25 mouse cellular contexts compared by ENCODE assay signal in genomic region chr14:80391418-80391817, GRCm38 (mm10).
A peak's percentile ranks its signal among the peaks of the same experiment; 100 is the strongest.
DNase-seq lines count a peak whose midpoint lies in the region; ATAC-seq and TF ChIP-seq lines count a peak whose summit lies in the region.
"Had no signal": no experiment of that assay in that cellular context is flagged by ENCODE, and none has a peak within 500 bp of the region (broad histone marks: within the 10 kb centered on the region; RNA-seq: fewer than 3 reads in every experiment).

No protein-coding gene starts in this region.

- H3K36me3 ChIP-seq in midbrain, embryonic 11.5 days (ENCODE audit: control insufficient read depth, insufficient read depth, low read length) = no peaks in the 10 kb centered on the region
- no peaks in the 10 kb centered on the region for H3K36me3 ChIP-seq in midbrain, postnatal 0 days (ENCODE audit: insufficient read depth, low read length)
- H3K36me3 ChIP-seq in forebrain, embryonic 14.5 days (ENCODE audit: control insufficient read depth, insufficient read depth, low read length) = no peaks in the 10 kb centered on the region
- H3K36me3 ChIP-seq in thymus, adult 2 months (ENCODE audit: control insufficient read depth, insufficient read depth, low read length) = no peaks in the 10 kb centered on the region
- H3K36me3 ChIP-seq: embryonic facial prominence, embryonic 12.5 days; heart, embryonic 13.5 days; limb, embryonic 12.5 days; liver, embryonic 15.5 days; lung, embryonic 15.5 days; neural tube, embryonic 13.5 days; stomach, embryonic 15.5 days had no signal

- no peaks in the 10 kb centered on the region for H3K4me1 ChIP-seq in midbrain, embryonic 11.5 days (ENCODE audit: control insufficient read depth, insufficient read depth, low read length)
- no peaks in the 10 kb centered on the region for H3K4me1 ChIP-seq in midbrain, postnatal 0 days (ENCODE audit: insufficient read depth, low read length)
- no peaks in the 10 kb centered on the region; the same call in 1 of the 2 replicates for H3K4me1 ChIP-seq in forebrain, embryonic 14.5 days (ENCODE audit: control insufficient read depth, insufficient read depth, low read length)
- H3K4me1 ChIP-seq in thymus, adult 2 months (replicated peaks; ENCODE audit: control insufficient read depth, insufficient read depth, low read length) = no peaks in the 10 kb centered on the region
- H3K4me1 ChIP-seq: embryonic facial prominence, embryonic 12.5 days; heart, embryonic 13.5 days; limb, embryonic 12.5 days; liver, embryonic 15.5 days; lung, embryonic 15.5 days; neural tube, embryonic 13.5 days; stomach, embryonic 15.5 days had no signal

- H3K27me3 ChIP-seq in midbrain, embryonic 11.5 days (ENCODE audit: control insufficient read depth, insufficient read depth, low read length) = no peaks in the 10 kb centered on the region
- no peaks in the 10 kb centered on the region for H3K27me3 ChIP-seq in midbrain, postnatal 0 days (ENCODE audit: insufficient read depth, low read length)
- H3K27me3 ChIP-seq in forebrain, embryonic 14.5 days (replicated peaks; ENCODE audit: control insufficient read depth, insufficient read depth, low read length) = no peaks in the 10 kb centered on the region
- H3K27me3 ChIP-seq in thymus, adult 2 months (ENCODE audit: control insufficient read depth, insufficient read depth, low read length) = no peaks in the 10 kb centered on the region
- H3K27me3 ChIP-seq: embryonic facial prominence, embryonic 12.5 days; heart, embryonic 13.5 days; limb, embryonic 12.5 days; liver, embryonic 15.5 days; lung, embryonic 15.5 days; neural tube, embryonic 13.5 days; stomach, embryonic 15.5 days had no signal

- no peak for TF ChIP-seq POLR2A in brain, embryonic 14.5 days (IDR thresholded peaks at IDR 0.05; ENCODE audit: borderline replicate concordance, extremely low read depth, insufficient read depth, insufficient read length, poor library complexity, severe bottlenecking)
- TF ChIP-seq POLR2A in thymus, adult 2 months (IDR thresholded peaks at IDR 0.05; ENCODE audit: control insufficient read depth, extremely low read depth, insufficient read depth, low read length, poor library complexity) = no peak

- no peak overlapping the region for H3K4me3 ChIP-seq in midbrain, embryonic 11.5 days (ENCODE audit: low read depth, low read length)
- H3K4me3 ChIP-seq in midbrain, postnatal 0 days (ENCODE audit: low read depth, low read length) = no peak overlapping the region
- H3K4me3 ChIP-seq in forebrain, embryonic 14.5 days (ENCODE audit: low read depth, low read length) = no peak overlapping the region
- no peak overlapping the region for H3K4me3 ChIP-seq in thymus, adult 2 months (ENCODE audit: control insufficient read depth, insufficient read depth, low read length)
- H3K4me3 ChIP-seq: embryonic facial prominence, embryonic 12.5 days; heart, embryonic 13.5 days; limb, embryonic 12.5 days; liver, embryonic 15.5 days; lung, embryonic 15.5 days; neural tube, embryonic 13.5 days; stomach, embryonic 15.5 days had no signal

- no peak overlapping the region for H3K9ac ChIP-seq in midbrain, embryonic 11.5 days (ENCODE audit: low read length)
- no peak overlapping the region for H3K9ac ChIP-seq in midbrain, postnatal 0 days (replicated peaks; ENCODE audit: low read length, poor library complexity, severe bottlenecking)
- H3K9ac ChIP-seq in forebrain, embryonic 14.5 days (ENCODE audit: low read length) = no peak overlapping the region
- H3K9ac ChIP-seq: embryonic facial prominence, embryonic 12.5 days; heart, embryonic 13.5 days; hindbrain, embryonic 14.5 days; limb, embryonic 12.5 days; liver, embryonic 15.5 days; lung, embryonic 15.5 days; neural tube, embryonic 13.5 days; stomach, embryonic 15.5 days had no signal

- 67% methylated on average over 2 of the region's 2 CpGs for whole genome bisulfite sequencing in midbrain, embryonic 11.5 days
- WGBS in midbrain, postnatal 0 days = 77% methylated on average over 2 of the region's 2 CpGs
- 17% methylated on average over 2 of the region's 2 CpGs for WGBS in forebrain, embryonic 14.5 days
- 93% methylated on average over 2 of the region's 2 CpGs for WGBS in thymus, adult 2 months

- H3K27ac ChIP-seq in midbrain, embryonic 11.5 days (ENCODE audit: low read depth, low read length) = no peak overlapping the region
- no peak overlapping the region for H3K27ac ChIP-seq in midbrain, postnatal 0 days (ENCODE audit: low read depth, low read length)
- no peak overlapping the region for H3K27ac ChIP-seq in forebrain, embryonic 14.5 days (ENCODE audit: low read depth, low read length)
- no peak overlapping the region for H3K27ac ChIP-seq in thymus, adult 2 months (ENCODE audit: control insufficient read depth, insufficient read depth, low read length)
- H3K27ac ChIP-seq: embryonic facial prominence, embryonic 12.5 days; heart, embryonic 13.5 days; hindbrain, embryonic 14.5 days; limb, embryonic 12.5 days; liver, embryonic 15.5 days; lung, embryonic 15.5 days; neural tube, embryonic 13.5 days; stomach, embryonic 15.5 days had no signal

- no peak overlapping the region for H3K4me2 ChIP-seq in midbrain, embryonic 11.5 days
- H3K4me2 ChIP-seq in midbrain, postnatal 0 days (ENCODE audit: low read depth, low read length, poor library complexity, severe bottlenecking) = no peak overlapping the region
- no peak overlapping the region for H3K4me2 ChIP-seq in forebrain, embryonic 14.5 days (ENCODE audit: low read length)
- H3K4me2 ChIP-seq: embryonic facial prominence, embryonic 12.5 days; heart, embryonic 13.5 days; hindbrain, embryonic 14.5 days; limb, embryonic 12.5 days; liver, embryonic 15.5 days; lung, embryonic 15.5 days; neural tube, embryonic 13.5 days; stomach, embryonic 15.5 days had no signal

- peak; percentile 9 for DNase-seq in embryo, embryonic 10.5 days (ENCODE audit: low spot score)
- DNase-seq in embryo, embryonic 9.5 days (ENCODE audit: extremely low spot score) = no peak
- DNase-seq in midbrain, embryonic 11.5 days (ENCODE audit: low spot score, missing footprints) = no peak
- DNase-seq in midbrain, postnatal 0 days (ENCODE audit: low spot score) = no peak
- peak; percentile 70 for DNase-seq in brain, embryonic 14.5 days (ENCODE audit: low read depth)
- peak; percentile 45 for DNase-seq in forebrain, embryonic 14.5 days (ENCODE audit: low spot score)
- DNase-seq in thymus, adult 2 months = no peak
- DNase-seq: adrenal gland, adult 2 months; cerebellum, adult 11-12 months; cerebellum, adult 9-11 months; gastrocnemius, postnatal 10 days; heart, postnatal 10 days; kidney, postnatal 14 days; right cerebral cortex, postnatal 14 days; thymus, postnatal 14 days had no signal

- no peaks in the 10 kb centered on the region for H3K9me3 ChIP-seq in midbrain, embryonic 11.5 days (ENCODE audit: control insufficient read depth, low read length)
- H3K9me3 ChIP-seq in midbrain, postnatal 0 days (ENCODE audit: low read length) = no peaks in the 10 kb centered on the region
- no peaks in the 10 kb centered on the region for H3K9me3 ChIP-seq in forebrain, embryonic 14.5 days (replicated peaks; ENCODE audit: control insufficient read depth, low read length)
- H3K9me3 ChIP-seq: embryonic facial prominence, embryonic 12.5 days; heart, embryonic 13.5 days; limb, embryonic 12.5 days; liver, embryonic 15.5 days; lung, embryonic 15.5 days; neural tube, embryonic 13.5 days; stomach, embryonic 15.5 days had no signal

- no peak for TF ChIP-seq CTCF in midbrain, postnatal 0 days (IDR thresholded peaks at IDR 0.05)
- TF ChIP-seq CTCF in brain, embryonic 14.5 days (IDR thresholded peaks at IDR 0.05; ENCODE audit: borderline replicate concordance, extremely low read depth, insufficient read depth, insufficient read length) = no peak
- no peak for TF ChIP-seq CTCF in thymus, adult 2 months (IDR thresholded peaks at IDR 0.05; ENCODE audit: borderline replicate concordance, control insufficient read depth, extremely low read depth, insufficient read depth, low read length, poor library complexity)

- ATAC-seq in midbrain, embryonic 11.5 days (ENCODE audit: low FRiP score) = peak; percentile 79
- no peak for ATAC-seq in midbrain, postnatal 0 days (ENCODE audit: low FRiP score)
- 0 out of 2 replicates have a peak, but pooled peaks have one; percentile 48 for ATAC-seq in forebrain, embryonic 14.5 days
- ATAC-seq: CD4-positive, CD25-positive, alpha-beta regulatory T cell, adult 4 months; intestine, postnatal 0 days had no signal

Comparison
In these comparisons a context has a peak if more than half of its experiments do, and no peak if none do; other contexts are left out.
1. DNase-seq: peak in embryo, embryonic 10.5 days (single experiment), brain, embryonic 14.5 days (single experiment) and forebrain, embryonic 14.5 days (single experiment); none in embryo, embryonic 9.5 days (single experiment), midbrain, embryonic 11.5 days (single experiment), midbrain, postnatal 0 days (single experiment) and thymus, adult 2 months (single experiment).